Mouse (Mus musculus) midbrain, embryonic 13.5 days (tissue): ENCODE data around the gene Nemp1. TPM values are rescaled to one million over a fixed set of nuclear protein-coding genes. Genes with fewer than 3 reads are reported as not detected.
A peak's percentile ranks its signal among the peaks of the same experiment; 100 is the strongest.

Experiments used
- ATAC-seq: fragments of 200-750 bp; cut with Nextera tagmentation; 2 replicates; pipeline ENCODE4 v1.8.0; 2017; ENCODE audit warnings: mild to moderate bottlenecking, moderate TSS enrichment, moderate library complexity
- H3K27ac ChIP-seq: fragments of 300-500 bp; sonication (generic); 2 replicates; pipeline ENCODE4 v1.5.1; 2015; ENCODE audit warnings: inconsistent platforms, mild to moderate bottlenecking, moderate library complexity
- H3K27me3 ChIP-seq: fragments of 300-500 bp; sonication (generic); 2 replicates; pipeline ENCODE4 v1.6.1; 2015; ENCODE audit warnings: mild to moderate bottlenecking, inconsistent platforms
- H3K36me3 ChIP-seq: fragments of 300-500 bp; sonication (generic); 2 replicates; pipeline ENCODE4 v1.6.1; 2015; ENCODE audit warnings: mild to moderate bottlenecking, inconsistent platforms
- H3K4me1 ChIP-seq: fragments of 300-500 bp; sonication (generic); replicated peaks from 2 replicates; pipeline ENCODE4 v1.6.1; 2015; ENCODE audit warnings: inconsistent platforms
- H3K4me2 ChIP-seq: fragments of 300-500 bp; sonication (generic); replicated peaks from 2 replicates; pipeline ENCODE4 v1.6.1; 2015; ENCODE audit warnings: moderate library complexity, mild to moderate bottlenecking, inconsistent platforms
- H3K4me3 ChIP-seq: fragments of 300-500 bp; sonication (generic); replicated peaks from 2 replicates; pipeline ENCODE4 v1.5.1; 2015; ENCODE audit warnings: mild to moderate bottlenecking, inconsistent platforms
- H3K9ac ChIP-seq: fragments of 300-500 bp; sonication (generic); replicated peaks from 2 replicates; pipeline ENCODE4 v1.6.1; 2015; ENCODE audit warnings: mild to moderate bottlenecking, inconsistent platforms
- H3K9me3 ChIP-seq: fragments of 300-500 bp; sonication (generic); 2 replicates; pipeline ENCODE4 v1.6.1; 2016; ENCODE audit warnings: mild to moderate bottlenecking, inconsistent platforms
- WGBS: fragments of 180-500 bp; shearing (Covaris S2); methylation state at CpG from one replicate; pipeline ENCODE4 v1.1.7; 2015; 5-methylcytosine and 5-hydroxymethylcytosine counted together
- polyA plus RNA-seq: library from polyadenylated mRNA; unstranded; fragments of >200 nt; fragmentation: Nextera tagmentation; extraction: Ambion mirVana; gene quantifications from 2 replicates; pipeline ENCODE4 v1.2.1, GENCODE M21; 2015

Gene Nemp1
- 4.6 and 4.8 TPM in 2 replicates for polyA plus RNA-seq

GRCm38 (mm10) chr10:127666501-127667268 lies at the start of gene Nemp1:
Gene Nemp1 (plus strand): TSS chr10:127666901.
- H3K9me3 ChIP-seq = no peaks in the 10 kb centered on the region
- no peaks in the 10 kb centered on the region for H3K36me3 ChIP-seq
- 2% methylated on average over 65 of the region's 73 CpGs for WGBS
- ATAC-seq = peak; percentile 53
- peaks cover 85% of the 10 kb centered on the region for H3K27me3 ChIP-seq
- H3K4me2 ChIP-seq = peak within 1 kb of the TSS; percentile 90
- peak within 1 kb of the TSS; percentile 70 for H3K9ac ChIP-seq
- H3K4me1 ChIP-seq = peaks cover 60% of the 10 kb centered on the region
- H3K27ac ChIP-seq = no peak within 1 kb of the TSS
- H3K4me3 ChIP-seq = peak within 1 kb of the TSS; percentile 59

- peaks cover 17% of the 10 kb centered on the region for H3K36me3 ChIP-seq
- H3K9me3 ChIP-seq = no peaks in the 10 kb centered on the region
- H3K27ac ChIP-seq = no peak overlapping the region
- WGBS = 70% methylated on average over 4 of the region's 4 CpGs
- H3K27me3 ChIP-seq = no peaks in the 10 kb centered on the region
- peak overlapping the region; percentile 44 for H3K9ac ChIP-seq
- no peak for ATAC-seq
- peak overlapping the region; percentile 84 for H3K4me2 ChIP-seq
- peak overlapping the region; percentile 16 for H3K4me3 ChIP-seq
- peaks cover 70% of the 10 kb centered on the region for H3K4me1 ChIP-seq
Measured at GRCm38 (mm10) chr10:127617294-127617693, 49.4 kb upstream of the Nemp1 start.

GRCm38 (mm10) chr10:127618173-127618572 lies 48.5 kb upstream of the Nemp1 start:
- Histone ChIP-seq H3K36me3 (peaks cover 9% of the 10 kb centered on the region), H3K4me1 (peaks cover 72% of the 10 kb centered on the region), H3K4me3 (peak overlapping the region; percentile 91), H3K9ac (peak overlapping the region; percentile 44; the same call in 1 of the 2 replicates), H3K27me3 (no peaks in the 10 kb centered on the region), H3K27ac (no peak overlapping the region), H3K9me3 (no peaks in the 10 kb centered on the region), H3K4me2 (peak overlapping the region; percentile 84)
- no peak for ATAC-seq
- 59% methylated on average over 6 of the region's 6 CpGs for WGBS

- Histone ChIP-seq H3K4me2 (peak overlapping the region; percentile 84), H3K36me3 (peaks cover 2% of the 10 kb centered on the region; the same call in 1 of the 2 replicates), H3K27ac (peak overlapping the region; percentile 94), H3K9me3 (no peaks in the 10 kb centered on the region), H3K4me3 (peak overlapping the region; percentile 91), H3K4me1 (peaks cover 67% of the 10 kb centered on the region), H3K27me3 (no peaks in the 10 kb centered on the region), H3K9ac (peak overlapping the region; percentile 97)
- ATAC-seq = no peak
- 18% methylated on average over 8 of the region's 8 CpGs for WGBS
Measured at GRCm38 (mm10) chr10:127619119-127619721, 47.5 kb upstream of the Nemp1 start.

GRCm38 (mm10) chr10:127619941-127620405 lies 46.7 kb upstream of the Nemp1 start:
- H3K4me3 ChIP-seq = peak overlapping the region; percentile 91
- 0% methylated on average over 12 of the region's 12 CpGs for WGBS
- peak overlapping the region; percentile 97 for H3K9ac ChIP-seq
- H3K27me3 ChIP-seq = no peaks in the 10 kb centered on the region
- H3K9me3 ChIP-seq = no peaks in the 10 kb centered on the region
- H3K4me1 ChIP-seq = peaks cover 59% of the 10 kb centered on the region
- peaks cover 2% of the 10 kb centered on the region; the same call in 1 of the 2 replicates for H3K36me3 ChIP-seq
- peak; percentile 7 for ATAC-seq
- peak overlapping the region; percentile 94 for H3K27ac ChIP-seq
- peak overlapping the region; percentile 84 for H3K4me2 ChIP-seq

GRCm38 (mm10) chr10:127620406-127621190 lies 46.1 kb upstream of the Nemp1 start, which contains the start of gene Lrp1:
Gene Lrp1 (minus strand): TSS chr10:127621148.
- H3K4me1 ChIP-seq = peaks cover 53% of the 10 kb centered on the region

GRCm38 (mm10) chr10:127621191-127622056 lies 45.3 kb upstream of the Nemp1 start:
- H3K4me2 ChIP-seq = peak overlapping the region; percentile 84
- H3K9ac ChIP-seq = peak overlapping the region; percentile 97
- peaks cover 45% of the 10 kb centered on the region for H3K4me1 ChIP-seq
- H3K36me3 ChIP-seq = no peaks in the 10 kb centered on the region
- no peaks in the 10 kb centered on the region for H3K9me3 ChIP-seq
- 0% methylated on average over 37 of the region's 39 CpGs for WGBS
- H3K27me3 ChIP-seq = no peaks in the 10 kb centered on the region
- peak overlapping the region; percentile 94 for H3K27ac ChIP-seq
- peak overlapping the region; percentile 91 for H3K4me3 ChIP-seq
- ATAC-seq = peak; percentile 88

More at GRCm38 (mm10) chr10:127620406-127621190, 46.1 kb upstream of the Nemp1 start, which contains the start of gene Lrp1:
- peaks cover 2% of the 10 kb centered on the region; the same call in 1 of the 2 replicates for H3K36me3 ChIP-seq
- no peaks in the 10 kb centered on the region for H3K9me3 ChIP-seq
- H3K9ac ChIP-seq = peak within 1 kb of the TSS; percentile 97
- H3K4me2 ChIP-seq = peak within 1 kb of the TSS; percentile 84
- ATAC-seq = peak; percentile 80
- H3K27me3 ChIP-seq = no peaks in the 10 kb centered on the region
- peak within 1 kb of the TSS; percentile 94 for H3K27ac ChIP-seq
- under 1% methylated on average over 30 of the region's 32 CpGs for WGBS
- H3K4me3 ChIP-seq = peak within 1 kb of the TSS; percentile 91

- Histone ChIP-seq H3K9me3 (no peaks in the 10 kb centered on the region), H3K36me3 (no peaks in the 10 kb centered on the region), H3K27ac (peak overlapping the region; percentile 94; the same call in 1 of the 2 replicates), H3K4me1 (peaks cover 39% of the 10 kb centered on the region), H3K27me3 (no peaks in the 10 kb centered on the region), H3K9ac (peak overlapping the region; percentile 70), H3K4me2 (peak overlapping the region; percentile 84), H3K4me3 (peak overlapping the region; percentile 91)
- WGBS = under 1% methylated on average over 13 of the region's 13 CpGs
- peak; percentile 25 for ATAC-seq
Measured at GRCm38 (mm10) chr10:127622057-127622392, 44.7 kb upstream of the Nemp1 start.

GRCm38 (mm10) chr10:127622661-127623060 lies 44.0 kb upstream of the Nemp1 start:
- no peaks in the 10 kb centered on the region for H3K9me3 ChIP-seq
- 62% methylated on average over 4 of the region's 4 CpGs for WGBS
- H3K36me3 ChIP-seq = no peaks in the 10 kb centered on the region
- H3K4me2 ChIP-seq = peak overlapping the region; percentile 84; the same call in 1 of the 2 replicates
- H3K27me3 ChIP-seq = no peaks in the 10 kb centered on the region
- H3K4me1 ChIP-seq = peaks cover 32% of the 10 kb centered on the region
- no peak overlapping the region for H3K9ac ChIP-seq
- no peak overlapping the region for H3K27ac ChIP-seq
- ATAC-seq = no peak
- no peak overlapping the region for H3K4me3 ChIP-seq

GRCm38 (mm10) chr10:127623439-127624216 lies 43.1 kb upstream of the Nemp1 start:
- H3K27me3 ChIP-seq = no peaks in the 10 kb centered on the region
- no peak overlapping the region for H3K27ac ChIP-seq
- no peak overlapping the region for H3K4me2 ChIP-seq
- no peaks in the 10 kb centered on the region for H3K9me3 ChIP-seq
- no peak overlapping the region for H3K9ac ChIP-seq
- H3K4me3 ChIP-seq = no peak overlapping the region
- WGBS = 89% methylated on average over 6 of the region's 6 CpGs
- H3K4me1 ChIP-seq = peaks cover 23% of the 10 kb centered on the region
- no peak for ATAC-seq
- no peaks in the 10 kb centered on the region for H3K36me3 ChIP-seq
